Mouse (Mus musculus) brain, embryonic 14.5 days (tissue): ENCODE data around the gene Mrtfb. TPM values are rescaled to one million over a fixed set of nuclear protein-coding genes. Genes with fewer than 3 reads are reported as not detected.

Experiments
- DNase-seq: peaks from one replicate; pipeline ENCODE4 v3.0.0-alpha.2; 2011; ENCODE audit warnings: low read depth
- CTCF ChIP-seq: fragments of 200-500 bp; IDR thresholded peaks from 2 replicates; pipeline ENCODE4 v1.5.1; 2012; ENCODE audit warnings: inconsistent platforms, mild to moderate bottlenecking, moderate library complexity, borderline replicate concordance; ENCODE audit not compliant: insufficient read depth, insufficient read length; ENCODE audit errors: extremely low read depth
- POLR2A ChIP-seq: fragments of 200-500 bp; IDR thresholded peaks from 2 replicates; pipeline ENCODE4 v1.6.1; 2012; ENCODE audit warnings: mild to moderate bottlenecking, inconsistent platforms, borderline replicate concordance; ENCODE audit not compliant: poor library complexity, insufficient read depth, insufficient read length, severe bottlenecking; ENCODE audit errors: extremely low read depth
- polyA plus RNA-seq: library from polyadenylated mRNA; depleted of rRNA; stranded (reverse); fragments of >200 nt; gene quantifications from 2 replicates; pipeline ENCODE4 v1.2.3, GENCODE M21; 2012

Gene Mrtfb
- polyA plus RNA-seq, 1 experiment: 12.1 TPM

DNA sequence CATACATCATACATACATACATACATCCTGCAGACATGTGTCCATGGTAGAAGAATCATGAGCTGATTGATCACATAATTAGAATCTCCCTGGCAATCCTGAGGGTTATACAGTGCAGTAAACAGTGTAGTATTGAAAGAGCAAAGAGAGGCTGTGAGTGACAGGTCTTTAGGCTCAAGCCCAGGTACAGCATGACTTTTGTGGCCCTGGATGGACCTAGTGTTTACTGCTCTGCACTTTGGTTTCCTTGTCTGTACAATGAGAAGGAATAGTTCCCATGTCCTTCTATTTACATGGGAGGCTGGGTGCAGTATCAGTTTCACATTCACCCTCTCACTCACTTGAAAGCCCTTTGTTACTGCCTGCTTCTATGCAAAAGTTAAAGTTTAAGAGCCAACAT, 103.9 kb downstream of the Mrtfb start:
- DNase-seq: no peak
- TF ChIP-seq CTCF: no peak
- no peak for TF ChIP-seq POLR2A

DNA sequence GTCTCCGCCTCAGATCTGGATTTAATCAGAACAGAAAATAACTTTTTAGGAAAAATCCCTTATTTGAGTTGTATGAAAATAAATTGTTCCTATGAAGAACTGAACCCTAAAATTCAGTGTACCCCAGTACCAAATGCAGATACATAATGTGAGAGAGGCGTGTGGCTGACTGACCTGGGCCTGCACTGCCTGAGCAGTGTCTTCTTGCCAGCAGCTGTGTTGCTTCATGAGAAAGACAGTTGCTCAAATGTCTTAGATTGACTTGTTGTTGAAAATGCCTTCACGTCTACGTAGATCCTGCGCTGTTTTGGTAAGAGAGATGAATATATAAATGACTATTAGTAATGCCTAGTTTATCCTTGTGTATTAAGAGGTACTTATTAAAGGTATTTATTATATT, 104.6 kb downstream of the Mrtfb start:
- DNase-seq: no peak
- TF ChIP-seq POLR2A (no peak), CTCF (no peak)

DNA sequence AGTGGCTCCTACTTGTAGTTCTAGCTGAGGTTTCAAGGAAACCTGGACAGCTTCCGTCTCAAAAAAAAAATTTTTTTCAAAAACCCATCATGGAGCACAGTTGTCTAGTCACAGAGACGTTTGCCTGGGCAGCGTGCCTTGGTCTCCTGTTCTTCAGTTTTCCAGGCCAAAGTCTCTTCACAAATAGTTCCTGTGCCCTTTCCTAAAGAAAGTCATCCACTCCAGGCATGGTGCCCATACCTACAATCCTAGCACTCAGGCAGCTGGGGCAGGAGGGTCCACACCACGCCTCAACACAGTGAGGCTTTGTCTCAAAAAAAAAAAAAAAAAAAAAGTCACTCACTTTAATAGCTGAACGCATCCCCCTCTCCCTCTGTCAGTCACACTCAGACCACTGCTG, 106.9 kb downstream of the Mrtfb start:
- TF ChIP-seq POLR2A (no peak), CTCF (no peak)
- no peak for DNase-seq

DNA sequence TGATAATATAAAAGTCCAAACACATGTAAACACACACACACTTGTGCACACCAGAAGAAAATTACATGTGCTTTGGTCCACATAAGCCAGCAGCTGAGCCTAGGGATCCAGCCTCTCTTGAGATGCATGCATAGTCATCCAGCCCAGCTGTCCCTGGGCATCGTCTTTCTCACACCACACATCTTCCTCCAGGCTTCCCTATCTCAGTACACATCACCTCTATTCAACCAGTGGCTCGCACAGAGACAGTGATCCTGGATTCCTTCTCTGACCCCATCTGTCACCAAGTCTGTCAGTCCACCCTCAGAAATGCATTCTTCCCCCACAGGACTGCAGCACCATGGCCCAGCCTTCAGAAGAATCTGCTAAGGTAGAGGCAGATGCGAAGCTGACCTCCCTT, 107.9 kb downstream of the Mrtfb start:
- DNase-seq: no peak
- TF ChIP-seq POLR2A: no peak
- no peak for TF ChIP-seq CTCF

DNA sequence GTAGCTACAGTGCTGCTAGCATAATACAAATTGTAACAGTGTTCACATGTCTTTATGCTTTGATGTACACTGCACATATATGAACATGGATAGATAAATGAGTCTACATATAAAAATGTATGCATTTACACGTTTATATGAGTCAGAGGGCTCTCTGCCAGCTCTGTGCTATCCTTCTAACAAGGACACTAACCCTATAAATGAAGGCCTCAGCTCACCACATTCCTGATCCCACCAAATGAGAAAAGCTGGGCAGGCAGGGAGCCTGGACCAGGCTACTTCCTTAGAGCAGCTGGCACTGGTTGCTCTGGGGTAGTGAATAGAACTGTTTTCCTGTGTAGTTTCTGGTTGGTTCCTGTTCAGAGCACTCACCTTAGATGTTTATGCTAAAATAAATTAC, 110.0 kb downstream of the Mrtfb start:
- TF ChIP-seq CTCF: no peak
- no peak for TF ChIP-seq POLR2A
- no peak for DNase-seq

DNA sequence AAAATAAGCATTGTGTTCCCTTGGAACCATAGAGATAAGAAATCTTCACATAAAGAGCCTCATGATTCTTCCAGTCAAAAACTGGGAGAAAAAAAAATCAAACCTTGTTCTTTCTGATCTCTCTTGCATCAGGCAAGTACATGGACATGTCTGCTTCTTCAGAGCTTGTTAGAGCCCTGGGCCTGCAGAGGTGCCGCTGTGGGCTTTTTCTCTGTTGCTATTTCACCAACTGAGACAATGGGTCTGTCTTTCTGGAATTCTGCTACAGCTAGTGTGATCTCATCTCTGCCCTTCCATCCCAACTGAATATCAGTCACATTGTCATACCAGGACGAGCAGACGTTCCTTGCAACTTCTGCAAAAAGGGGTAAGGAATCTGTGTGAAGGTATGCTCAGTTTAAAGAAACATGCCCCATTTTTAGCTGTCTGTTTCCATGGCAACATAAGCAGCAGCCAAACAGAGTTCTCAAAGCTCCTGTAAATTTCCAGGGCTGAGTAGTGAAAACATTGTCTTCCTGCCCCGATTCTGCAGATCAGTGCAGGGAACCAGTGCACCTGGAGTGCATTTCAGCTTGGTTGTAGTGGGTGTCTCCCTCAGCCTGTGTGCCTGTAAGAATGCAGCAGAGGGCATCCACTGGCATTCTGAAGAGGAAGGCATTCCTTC, 110.7 kb downstream of the Mrtfb start:
- no peak for TF ChIP-seq CTCF
- no peak for TF ChIP-seq POLR2A

DNA sequence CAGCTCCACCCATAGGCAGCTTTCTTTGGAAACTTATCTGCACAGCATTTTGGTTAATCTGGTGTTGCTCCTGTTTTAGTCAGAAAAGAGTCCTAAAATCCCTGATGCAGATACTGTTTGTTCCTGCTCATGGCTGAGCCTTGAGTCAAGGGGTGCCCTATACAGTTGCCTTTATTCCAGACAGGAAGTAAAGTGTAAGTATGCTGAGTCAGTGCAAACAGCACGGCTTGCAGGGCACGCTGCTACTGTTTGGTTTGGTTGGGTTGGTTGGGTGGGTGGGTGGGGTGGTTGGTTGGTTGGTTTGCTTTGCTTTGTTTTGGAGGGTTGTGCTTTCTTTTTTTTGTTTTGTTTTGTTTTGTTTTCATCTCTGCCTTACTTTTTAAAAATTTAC, 111.2 kb downstream of the Mrtfb start:
- TF ChIP-seq POLR2A (no peak), CTCF (no peak)
- no peak for DNase-seq

More for the DNA sequence above, 110.7 kb downstream of the Mrtfb start:
- peak; percentile 69 for DNase-seq

DNA sequence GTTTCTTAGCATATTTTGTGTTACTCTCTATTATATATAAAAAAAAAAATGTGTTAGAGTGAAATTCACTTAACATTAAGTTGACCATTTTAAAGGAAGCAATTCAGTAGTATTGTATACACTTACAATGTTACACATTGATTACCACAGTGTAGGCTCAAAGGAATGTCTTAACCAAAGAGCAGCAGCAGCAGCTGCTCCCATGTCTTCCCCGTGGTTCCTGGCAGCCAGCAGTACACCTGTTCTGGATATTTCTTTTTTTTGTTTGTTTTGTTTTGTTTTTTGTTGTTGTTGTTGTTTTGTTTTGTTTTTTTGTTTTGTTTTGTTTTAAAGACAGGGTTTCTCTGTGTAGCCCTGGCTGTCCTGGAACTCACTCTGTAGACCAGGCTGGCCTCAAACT, 112.4 kb downstream of the Mrtfb start:
- TF ChIP-seq POLR2A (no peak), CTCF (no peak)
- no peak for DNase-seq

DNA sequence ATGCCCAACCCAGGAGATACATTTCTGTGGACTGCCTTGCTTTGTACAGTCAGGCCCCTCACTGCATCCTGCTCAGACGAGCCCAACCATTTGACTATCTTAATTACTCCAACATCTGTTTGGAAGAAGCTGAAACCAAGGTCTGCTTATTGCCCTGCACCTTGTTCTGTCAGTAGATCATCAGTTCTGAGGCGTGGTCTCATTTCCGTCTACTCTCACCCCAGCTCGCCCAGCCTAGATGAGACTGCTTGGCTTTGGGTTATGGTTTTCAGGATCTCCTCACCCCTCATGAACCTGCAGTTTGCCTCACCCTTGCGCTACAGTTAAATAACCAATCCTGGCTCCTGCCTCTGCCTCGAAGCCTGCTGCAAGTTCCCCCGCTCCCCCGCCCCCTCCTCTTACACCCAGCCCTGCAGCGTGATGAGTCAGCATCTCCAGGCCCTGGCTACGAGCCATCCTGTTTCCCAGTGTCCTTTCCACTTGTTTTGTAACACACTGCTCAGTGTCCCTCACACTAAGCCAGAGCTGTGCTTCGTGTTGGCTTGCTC, 115.5 kb downstream of the Mrtfb start:
- peak; percentile 91 for DNase-seq
- TF ChIP-seq POLR2A (no peak), CTCF (no peak)

DNA sequence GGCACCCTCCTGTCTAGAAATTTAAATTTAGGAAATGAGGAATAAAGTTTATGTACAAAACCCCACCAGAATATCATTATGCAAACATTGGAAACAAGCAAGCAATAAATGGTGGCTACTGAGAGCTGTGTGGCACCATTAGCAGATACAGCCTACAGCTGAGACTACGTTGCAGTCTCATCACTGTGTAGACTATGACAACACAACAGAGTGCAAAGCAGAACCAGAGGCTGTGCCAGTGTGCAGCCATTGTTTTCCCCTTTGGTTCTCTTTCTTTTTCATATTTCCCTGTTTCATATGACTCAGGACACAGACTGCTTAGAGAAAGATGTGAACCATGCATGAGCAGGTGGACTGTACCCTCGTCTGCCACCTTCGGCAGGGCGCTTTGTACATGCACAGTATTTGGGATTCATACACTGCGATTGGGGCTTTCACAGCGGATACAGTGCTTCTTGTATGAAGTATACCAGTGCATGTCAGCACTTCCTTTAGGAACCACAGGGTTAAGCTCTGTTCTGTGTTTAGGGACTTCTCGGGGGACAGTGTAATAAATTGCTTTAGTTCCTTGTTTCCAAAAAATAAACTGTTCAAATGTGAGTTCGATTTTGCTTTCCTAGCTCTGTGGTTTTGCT, 116.7 kb downstream of the Mrtfb start:
- no peak for DNase-seq
- TF ChIP-seq CTCF (no peak), POLR2A (no peak)

DNA sequence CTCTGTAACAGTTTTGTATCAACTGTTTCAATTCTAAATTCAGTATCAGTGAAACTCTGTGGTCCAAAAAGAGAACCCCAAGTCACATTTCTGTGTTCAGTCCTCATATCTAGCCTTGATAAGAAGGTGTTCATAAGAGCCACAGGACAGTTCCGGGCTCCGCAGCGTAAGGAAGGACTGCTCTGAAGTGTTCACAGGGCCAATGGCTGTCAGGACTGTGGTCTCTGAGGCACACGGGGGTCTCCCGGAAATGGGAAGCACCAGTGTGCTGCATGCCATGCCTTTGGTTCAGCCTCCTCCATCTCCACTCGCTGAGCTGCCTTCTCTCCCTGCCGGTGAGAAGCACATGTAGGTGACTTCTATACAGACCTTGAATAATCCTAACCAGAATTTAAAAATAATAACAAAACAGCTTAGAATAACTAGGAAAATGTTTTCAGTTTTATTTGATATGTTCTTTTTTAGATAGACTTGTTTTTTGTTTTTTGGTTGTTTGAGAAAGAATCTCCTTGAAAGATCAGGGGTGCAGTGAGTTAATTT, 120.7 kb downstream of the Mrtfb start:
- DNase-seq: no peak
- TF ChIP-seq POLR2A (no peak), CTCF (no peak)

DNA sequence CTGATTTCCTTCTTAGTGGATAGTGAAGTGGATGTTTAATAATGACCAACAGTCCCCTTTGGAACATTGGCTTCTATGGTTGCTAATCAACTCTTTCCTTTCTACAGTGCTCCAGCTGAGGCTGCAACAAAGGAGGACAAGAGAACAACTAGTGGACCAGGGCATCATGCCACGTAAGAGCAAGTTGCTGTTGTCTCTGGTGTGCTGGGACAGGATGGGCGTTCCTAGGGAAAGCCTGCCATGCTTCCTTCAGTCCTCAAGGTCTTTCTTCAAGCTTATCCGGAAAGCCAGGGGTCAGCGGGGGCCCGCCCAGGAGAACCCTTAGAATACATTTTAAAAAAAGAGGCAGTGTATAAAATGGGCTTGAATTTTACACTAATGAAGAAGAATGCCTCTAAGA, 121.9 kb downstream of the Mrtfb start:
- TF ChIP-seq CTCF (no peak), POLR2A (no peak)
- no peak for DNase-seq

DNA sequence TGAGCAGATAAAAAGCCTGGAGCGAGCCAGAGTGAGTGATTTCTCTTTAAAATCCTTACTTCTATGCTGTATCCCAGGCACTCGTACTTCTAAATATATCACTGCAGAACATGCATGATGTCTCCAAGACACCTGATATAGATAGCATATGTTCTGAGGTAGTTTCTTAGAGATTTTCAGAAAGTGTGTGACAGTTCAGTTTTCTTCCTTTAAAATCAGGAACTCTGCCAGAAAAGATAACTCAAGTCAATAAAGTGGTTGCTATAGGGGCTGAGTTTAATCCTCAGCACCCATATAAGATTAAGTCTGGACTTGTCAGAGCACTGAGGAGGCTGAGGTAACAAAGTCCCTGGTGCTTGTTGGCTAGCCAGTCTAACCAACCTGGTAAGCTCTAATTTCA, 123.6 kb downstream of the Mrtfb start:
- TF ChIP-seq CTCF: no peak
- TF ChIP-seq POLR2A: no peak
- no peak for DNase-seq
